Mouse (Mus musculus): ENCODE measurements around the gene Ddx4.

Ddx4 gene

GRCm38 (mm10) chr13:112652205-112652604, at the start of gene Ddx4:
Ddx4 (minus strand) TSS chr13:112652475.
- no peak for DNase-seq (ENCODE audit: low spot score)

- DNase-seq (ENCODE audit: low spot score), result no peak
These were observed 49.0 kb upstream of the Ddx4 start for GRCm38 (mm10) chr13:112701256-112701655.

- no peak for DNase-seq (ENCODE audit: low spot score)
These were observed 43.4 kb upstream of the Ddx4 start for GRCm38 (mm10) chr13:112695526-112696240.

- DNase-seq (ENCODE audit: low spot score), result no peak
These were observed 40.7 kb upstream of the Ddx4 start for GRCm38 (mm10) chr13:112692870-112693553.

- DNase-seq (ENCODE audit: low spot score), result no peak
These were observed 33.9 kb upstream of the Ddx4 start for GRCm38 (mm10) chr13:112686155-112686554.

- no peak for DNase-seq (ENCODE audit: low spot score)
These were observed 31.7 kb upstream of the Ddx4 start for GRCm38 (mm10) chr13:112683970-112684369.

GRCm38 (mm10) chr13:112683312-112683711, 31.0 kb upstream of the Ddx4 start:
- no peak for DNase-seq (ENCODE audit: low spot score)

GRCm38 (mm10) chr13:112678154-112678553, 25.9 kb upstream of the Ddx4 start:
- DNase-seq (ENCODE audit: low spot score), result no peak

GRCm38 (mm10) chr13:112673899-112674447, 21.7 kb upstream of the Ddx4 start:
- DNase-seq (ENCODE audit: low spot score), result no peak

- DNase-seq (ENCODE audit: low spot score), result no peak
These were observed 20.5 kb upstream of the Ddx4 start for GRCm38 (mm10) chr13:112672797-112673196.

GRCm38 (mm10) chr13:112671708-112672107, 19.4 kb upstream of the Ddx4 start:
- no peak for DNase-seq (ENCODE audit: low spot score)

GRCm38 (mm10) chr13:112667215-112667614, 14.9 kb upstream of the Ddx4 start:
- no peak for DNase-seq (ENCODE audit: low spot score)

- no peak for DNase-seq (ENCODE audit: low spot score)
These were observed 14.3 kb upstream of the Ddx4 start for GRCm38 (mm10) chr13:112666433-112667024.

- DNase-seq (ENCODE audit: low spot score), result no peak
These were observed 9.4 kb upstream of the Ddx4 start for GRCm38 (mm10) chr13:112661687-112662086.

- DNase-seq (ENCODE audit: low spot score), result peak; percentile 62
These were observed 8.5 kb upstream of the Ddx4 start, which contains the start of gene Slc38a9 for GRCm38 (mm10) chr13:112660574-112661381. Slc38a9 (plus strand) TSS chr13:112660751.

GRCm38 (mm10) chr13:112659986-112660573, 7.8 kb upstream of the Ddx4 start:
- DNase-seq (ENCODE audit: low spot score), result no peak

- DNase-seq (ENCODE audit: low spot score), result no peak
These were observed 1.1 kb downstream of the Ddx4 start for GRCm38 (mm10) chr13:112651183-112651582.

GRCm38 (mm10) chr13:112645529-112646186, 6.6 kb downstream of the Ddx4 start:
- DNase-seq (ENCODE audit: low spot score), result no peak

GRCm38 (mm10) chr13:112644996-112645395, 7.3 kb downstream of the Ddx4 start:
- DNase-seq (ENCODE audit: low spot score), result no peak

GRCm38 (mm10) chr13:112642897-112643296, 9.4 kb downstream of the Ddx4 start:
- no peak for DNase-seq (ENCODE audit: low spot score)

GRCm38 (mm10) chr13:112639111-112639510, 13.2 kb downstream of the Ddx4 start:
- DNase-seq (ENCODE audit: low spot score), result no peak
